Mouse (Mus musculus): Measurements from ENCODE around the gene Vwa2. TPM values are rescaled to one million over a fixed set of nuclear protein-coding genes. Genes with fewer than 3 reads are reported as not detected.

Gene Vwa2
- polyA plus RNA-seq, 1 experiment from 2014 or later, result 0.25 TPM

DNA sequence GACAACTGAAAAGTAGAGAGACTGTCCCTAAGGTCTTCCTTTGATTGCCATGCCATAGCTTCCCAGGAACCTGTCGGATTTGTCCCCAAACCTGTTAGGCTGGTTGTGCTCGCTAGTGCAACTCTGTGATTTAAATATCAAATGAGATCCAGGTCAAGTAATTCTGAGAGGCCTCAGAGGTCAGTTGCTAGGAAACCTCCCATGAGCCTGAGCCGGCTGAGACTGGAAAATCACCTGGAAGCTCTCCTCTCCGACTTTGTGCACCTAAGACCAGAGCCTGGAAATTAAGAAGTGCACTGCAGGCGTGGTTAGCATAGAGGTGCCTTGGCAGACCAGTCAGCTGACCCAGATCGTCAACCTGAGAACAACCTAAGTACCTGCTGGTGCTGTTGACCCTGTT, 41.0 kb downstream of the Vwa2 start:
- Histone ChIP-seq H3K36me3 (ENCODE audit: control insufficient read depth, insufficient read depth) (no peaks in the 10 kb centered on the region), H3K9me3 (replicated peaks; ENCODE audit: control insufficient read depth, low read length) (peaks cover 4% of the 10 kb centered on the region; the same call in 1 of the 2 replicates), H3K9ac (ENCODE audit: low read length) (no peak overlapping the region), H3K4me3 (ENCODE audit: low read length) (no peak overlapping the region), H3K27me3 (ENCODE audit: control insufficient read depth, insufficient read depth, low read length) (no peaks in the 10 kb centered on the region), H3K4me1 (ENCODE audit: control insufficient read depth, insufficient read depth, low read length) (no peaks in the 10 kb centered on the region), H3K27ac (ENCODE audit: low read length) (no peak overlapping the region), H3K4me2 (ENCODE audit: low read depth, low read length) (no peak overlapping the region)
- ATAC-seq (replicated peaks; ENCODE audit: extremely low read depth, insufficient read depth, low FRiP score), result no peak
- WGBS, result 60% methylated on average over 6 of the region's 6 CpGs

DNA sequence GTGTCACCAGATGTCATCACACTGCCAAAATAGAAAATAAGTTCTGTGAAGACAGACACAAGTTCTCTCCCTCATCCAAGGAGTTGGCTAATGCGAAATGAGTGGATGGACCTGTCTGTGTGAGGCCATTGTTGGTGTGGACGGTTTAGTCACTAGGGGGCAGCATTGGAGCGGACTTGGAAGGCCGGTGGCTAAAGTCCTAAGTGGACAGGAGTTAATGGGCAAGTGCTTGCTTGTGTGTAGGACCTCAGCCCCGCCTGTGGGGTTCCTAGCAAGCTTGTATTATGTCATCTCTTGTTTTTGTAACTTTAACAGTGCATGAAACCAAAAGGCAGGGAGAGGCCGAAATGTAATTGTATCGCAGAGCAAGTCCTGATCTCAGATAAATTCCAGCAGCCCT, 45.6 kb downstream of the Vwa2 start:
- no peaks in the 10 kb centered on the region for H3K27me3 ChIP-seq (ENCODE audit: control insufficient read depth, insufficient read depth, low read length)
- H3K9ac ChIP-seq (ENCODE audit: low read length), result no peak overlapping the region
- no peaks in the 10 kb centered on the region for H3K36me3 ChIP-seq (ENCODE audit: control insufficient read depth, insufficient read depth)
- peaks cover 2% of the 10 kb centered on the region; the same call in 1 of the 2 replicates for H3K9me3 ChIP-seq (replicated peaks; ENCODE audit: control insufficient read depth, low read length)
- H3K27ac ChIP-seq (ENCODE audit: low read length), result no peak overlapping the region
- H3K4me1 ChIP-seq (ENCODE audit: control insufficient read depth, insufficient read depth, low read length), result no peaks in the 10 kb centered on the region
- ATAC-seq (replicated peaks; ENCODE audit: extremely low read depth, insufficient read depth, low FRiP score), result peak; percentile 85
- no peak overlapping the region for H3K4me2 ChIP-seq (ENCODE audit: low read depth, low read length)
- 20% methylated on average over 7 of the region's 7 CpGs for WGBS
- H3K4me3 ChIP-seq (ENCODE audit: low read length), result no peak overlapping the region

DNA sequence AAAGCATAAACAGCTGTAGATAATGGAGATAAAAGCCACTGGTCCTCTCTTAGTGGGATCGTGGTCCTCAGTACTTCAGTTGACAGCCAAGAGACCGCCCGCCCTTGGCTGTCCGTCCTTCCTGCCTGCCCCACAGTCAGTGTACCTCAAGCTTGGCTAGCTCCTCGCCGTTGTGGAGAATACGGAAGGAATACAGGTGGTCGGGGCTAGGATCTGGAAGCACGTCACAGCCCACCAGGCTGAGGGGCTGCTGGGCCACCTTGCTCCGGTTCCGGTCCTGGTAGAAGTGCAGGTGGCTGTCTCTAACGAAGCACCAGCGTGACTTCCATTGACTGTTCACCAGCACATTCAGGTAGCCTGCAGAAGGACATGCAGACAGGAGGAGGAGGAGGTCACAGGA, 46.2 kb downstream of the Vwa2 start:
- ATAC-seq (replicated peaks; ENCODE audit: extremely low read depth, insufficient read depth, low FRiP score), result no peak
- Histone ChIP-seq H3K36me3 (ENCODE audit: control insufficient read depth, insufficient read depth) (no peaks in the 10 kb centered on the region), H3K27me3 (ENCODE audit: control insufficient read depth, insufficient read depth, low read length) (no peaks in the 10 kb centered on the region), H3K4me1 (ENCODE audit: control insufficient read depth, insufficient read depth, low read length) (no peaks in the 10 kb centered on the region), H3K4me3 (ENCODE audit: low read length) (no peak overlapping the region), H3K9me3 (replicated peaks; ENCODE audit: control insufficient read depth, low read length) (no peaks in the 10 kb centered on the region), H3K4me2 (ENCODE audit: low read depth, low read length) (no peak overlapping the region), H3K9ac (ENCODE audit: low read length) (no peak overlapping the region), H3K27ac (ENCODE audit: low read length) (no peak overlapping the region)
- WGBS, result 87% methylated on average over 13 of the region's 13 CpGs

DNA sequence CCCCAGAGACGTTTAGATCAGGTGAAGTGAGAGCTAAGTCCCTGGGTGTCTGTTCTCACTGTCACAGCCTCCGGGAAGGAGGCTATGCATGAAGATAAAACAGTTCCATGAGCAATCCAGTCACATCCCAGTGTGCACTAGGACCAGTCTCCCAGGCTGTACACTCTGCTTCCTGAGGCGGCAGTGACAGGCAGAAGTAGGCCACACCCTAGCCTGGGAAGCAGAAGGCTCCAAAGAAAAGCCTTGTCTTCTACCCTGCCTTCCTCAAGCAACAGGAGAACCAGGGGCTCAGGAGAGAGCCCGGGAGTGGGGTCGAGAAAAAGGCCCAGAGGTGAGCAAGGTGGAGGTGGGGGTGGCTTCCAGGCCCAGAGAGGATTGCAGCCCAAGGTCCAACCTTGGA, 47.7 kb downstream of the Vwa2 start:
- no peak for ATAC-seq (replicated peaks; ENCODE audit: extremely low read depth, insufficient read depth, low FRiP score)
- H3K4me2 ChIP-seq (ENCODE audit: low read depth, low read length), result no peak overlapping the region
- whole genome bisulfite sequencing, result 51% methylated on average over 5 of the region's 5 CpGs
- H3K9me3 ChIP-seq (replicated peaks; ENCODE audit: control insufficient read depth, low read length), result no peaks in the 10 kb centered on the region
- H3K27me3 ChIP-seq (ENCODE audit: control insufficient read depth, insufficient read depth, low read length), result no peaks in the 10 kb centered on the region
- no peak overlapping the region for H3K27ac ChIP-seq (ENCODE audit: low read length)
- H3K9ac ChIP-seq (ENCODE audit: low read length), result no peak overlapping the region
- no peaks in the 10 kb centered on the region for H3K4me1 ChIP-seq (ENCODE audit: control insufficient read depth, insufficient read depth, low read length)
- no peak overlapping the region for H3K4me3 ChIP-seq (ENCODE audit: low read length)
- no peaks in the 10 kb centered on the region for H3K36me3 ChIP-seq (ENCODE audit: control insufficient read depth, insufficient read depth)

DNA sequence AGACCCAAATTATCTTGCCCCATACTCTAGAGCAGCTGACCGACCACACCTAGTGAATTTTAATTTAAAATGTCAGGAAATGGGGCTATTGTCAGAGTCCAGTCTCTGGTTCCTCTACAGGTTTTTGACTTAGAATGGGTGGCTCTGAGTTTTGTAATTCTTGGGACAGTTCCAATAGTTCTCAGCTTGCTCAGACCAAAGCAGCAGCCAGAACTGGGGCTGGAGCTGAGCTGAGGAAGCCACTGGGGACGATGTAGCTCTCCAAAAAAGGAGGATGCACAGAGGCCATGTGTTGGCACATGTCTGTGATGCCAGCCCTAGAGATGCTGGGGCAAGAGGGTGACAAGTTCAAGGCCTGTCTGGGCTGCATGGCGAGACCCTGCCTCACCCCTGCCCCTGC, 55.3 kb downstream of the Vwa2 start:
- 50% methylated on average over 3 of the region's 3 CpGs for WGBS
- no peak; the same call in 1 of the 2 replicates for ATAC-seq (replicated peaks; ENCODE audit: extremely low read depth, insufficient read depth, low FRiP score)
- Histone ChIP-seq H3K9ac (ENCODE audit: low read length) (no peak overlapping the region), H3K36me3 (ENCODE audit: control insufficient read depth, insufficient read depth) (no peaks in the 10 kb centered on the region), H3K9me3 (replicated peaks; ENCODE audit: control insufficient read depth, low read length) (no peaks in the 10 kb centered on the region), H3K4me3 (ENCODE audit: low read length) (no peak overlapping the region), H3K27me3 (ENCODE audit: control insufficient read depth, insufficient read depth, low read length) (no peaks in the 10 kb centered on the region), H3K4me1 (ENCODE audit: control insufficient read depth, insufficient read depth, low read length) (no peaks in the 10 kb centered on the region), H3K27ac (ENCODE audit: low read length) (no peak overlapping the region), H3K4me2 (ENCODE audit: low read depth, low read length) (no peak overlapping the region)

DNA sequence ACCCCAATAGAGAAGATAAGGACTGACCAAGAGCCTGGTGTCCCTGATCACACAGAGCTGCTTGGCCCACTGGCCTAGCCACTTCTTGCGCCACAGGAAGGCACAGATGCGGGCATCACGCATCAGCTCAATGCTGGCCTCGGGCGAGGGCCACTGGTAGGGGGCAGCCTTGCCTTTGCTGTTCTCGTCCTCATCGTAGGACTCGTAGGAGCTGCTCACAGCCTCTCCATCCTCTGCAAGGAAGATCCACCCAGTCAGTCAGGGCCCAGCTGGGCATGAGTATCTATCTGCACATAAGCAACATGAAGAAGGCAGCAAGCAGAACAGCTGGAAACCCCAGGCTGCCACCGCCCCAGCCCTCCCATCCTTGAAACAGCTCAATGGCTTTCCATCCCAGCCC, 56.0 kb downstream of the Vwa2 start:
- no peaks in the 10 kb centered on the region for H3K9me3 ChIP-seq (replicated peaks; ENCODE audit: control insufficient read depth, low read length)
- H3K27ac ChIP-seq (ENCODE audit: low read length), result no peak overlapping the region
- no peaks in the 10 kb centered on the region for H3K4me1 ChIP-seq (ENCODE audit: control insufficient read depth, insufficient read depth, low read length)
- 72% methylated on average over 9 of the region's 9 CpGs for WGBS
- H3K9ac ChIP-seq (ENCODE audit: low read length), result no peak overlapping the region
- no peaks in the 10 kb centered on the region for H3K27me3 ChIP-seq (ENCODE audit: control insufficient read depth, insufficient read depth, low read length)
- no peak for ATAC-seq (replicated peaks; ENCODE audit: extremely low read depth, insufficient read depth, low FRiP score)
- no peak overlapping the region for H3K4me2 ChIP-seq (ENCODE audit: low read depth, low read length)
- no peak overlapping the region for H3K4me3 ChIP-seq (ENCODE audit: low read length)
- H3K36me3 ChIP-seq (ENCODE audit: control insufficient read depth, insufficient read depth), result no peaks in the 10 kb centered on the region

DNA sequence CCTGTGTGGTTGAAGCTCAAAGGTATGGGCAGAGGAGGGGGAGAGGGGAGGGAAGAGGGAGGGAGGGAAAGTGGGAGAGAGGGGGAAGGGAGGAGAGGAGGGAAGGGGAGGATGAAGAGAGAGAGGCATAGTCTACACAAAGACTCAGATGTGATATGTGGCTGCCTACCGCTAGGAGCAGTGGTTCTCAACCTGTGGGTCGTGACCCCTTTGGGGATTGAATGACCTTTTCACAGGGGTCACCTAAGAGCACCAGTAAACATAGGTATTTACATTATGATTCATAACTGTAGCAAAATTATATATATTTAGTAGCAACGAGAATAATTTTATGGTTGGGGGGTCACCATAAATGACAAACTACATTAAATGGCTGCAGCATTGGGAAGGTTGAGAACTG, 59.8 kb downstream of the Vwa2 start:
- H3K27me3 ChIP-seq (ENCODE audit: control insufficient read depth, insufficient read depth, low read length), result no peaks in the 10 kb centered on the region
- no peak overlapping the region for H3K27ac ChIP-seq (ENCODE audit: low read length)
- no peak overlapping the region for H3K4me3 ChIP-seq (ENCODE audit: low read length)
- H3K36me3 ChIP-seq (ENCODE audit: control insufficient read depth, insufficient read depth), result no peaks in the 10 kb centered on the region
- 75% methylated on average over 3 of the region's 3 CpGs for WGBS
- H3K4me1 ChIP-seq (ENCODE audit: control insufficient read depth, insufficient read depth, low read length), result no peaks in the 10 kb centered on the region
- ATAC-seq (replicated peaks; ENCODE audit: extremely low read depth, insufficient read depth, low FRiP score), result no peak
- 0 out of 2 replicates have a peak, but pooled peaks cover 2% of the 10 kb centered on the region for H3K9me3 ChIP-seq (replicated peaks; ENCODE audit: control insufficient read depth, low read length)
- no peak overlapping the region for H3K4me2 ChIP-seq (ENCODE audit: low read depth, low read length)
- no peak overlapping the region for H3K9ac ChIP-seq (ENCODE audit: low read length)

DNA sequence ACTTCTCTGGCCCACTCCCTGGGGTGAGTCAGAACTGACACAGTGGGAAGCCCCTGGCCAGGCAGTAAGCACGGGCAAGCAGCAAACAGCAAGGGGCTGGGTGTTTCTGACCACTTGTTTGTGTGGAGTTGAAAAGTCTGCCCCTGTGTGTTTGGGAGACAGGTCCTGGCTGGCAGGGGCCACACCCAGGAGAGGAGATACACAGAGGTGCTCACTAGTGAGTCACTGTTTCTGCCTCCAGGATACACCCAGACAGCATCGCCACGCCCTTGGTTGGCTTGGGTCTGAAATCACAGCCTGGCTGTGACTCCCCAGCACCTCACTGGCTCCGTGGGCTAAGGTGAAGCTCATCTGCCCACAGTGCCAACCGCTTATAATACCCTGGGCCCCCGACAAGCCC, 61.1 kb downstream of the Vwa2 start:
- no peak for ATAC-seq (replicated peaks; ENCODE audit: extremely low read depth, insufficient read depth, low FRiP score)
- no peak overlapping the region for H3K4me2 ChIP-seq (ENCODE audit: low read depth, low read length)
- H3K9ac ChIP-seq (ENCODE audit: low read length), result no peak overlapping the region
- no peak overlapping the region for H3K27ac ChIP-seq (ENCODE audit: low read length)
- WGBS, result 84% methylated on average over 6 of the region's 6 CpGs
- H3K4me1 ChIP-seq (ENCODE audit: control insufficient read depth, insufficient read depth, low read length), result 0 out of 2 replicates have a peak, but pooled peaks cover 2% of the 10 kb centered on the region
- H3K36me3 ChIP-seq (ENCODE audit: control insufficient read depth, insufficient read depth), result no peaks in the 10 kb centered on the region
- no peak overlapping the region for H3K4me3 ChIP-seq (ENCODE audit: low read length)
- no peaks in the 10 kb centered on the region for H3K27me3 ChIP-seq (ENCODE audit: control insufficient read depth, insufficient read depth, low read length)
- H3K9me3 ChIP-seq (replicated peaks; ENCODE audit: control insufficient read depth, low read length), result 0 out of 2 replicates have a peak, but pooled peaks cover 2% of the 10 kb centered on the region

DNA sequence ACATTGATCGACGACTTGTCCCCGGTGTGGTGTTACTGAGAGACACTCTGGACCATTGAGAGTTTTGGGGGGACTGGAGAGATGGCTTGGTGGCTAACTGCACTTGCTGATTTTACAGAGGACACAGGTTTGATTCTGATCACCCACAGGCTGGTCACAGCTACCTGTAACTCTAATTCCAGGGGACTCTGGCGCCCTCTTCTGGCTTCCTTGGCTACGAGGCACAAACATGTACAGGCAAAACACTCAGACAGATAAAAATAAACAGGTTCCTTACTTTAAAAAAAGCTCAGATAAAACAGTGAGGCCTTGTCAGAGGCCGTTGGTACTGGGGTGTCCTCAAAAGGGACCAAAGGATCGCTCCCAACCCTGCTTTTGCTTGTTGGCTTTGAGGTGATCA, 61.7 kb downstream of the Vwa2 start:
- no peak for ATAC-seq (replicated peaks; ENCODE audit: extremely low read depth, insufficient read depth, low FRiP score)
- Histone ChIP-seq H3K4me3 (ENCODE audit: low read length) (no peak overlapping the region), H3K27me3 (ENCODE audit: control insufficient read depth, insufficient read depth, low read length) (no peaks in the 10 kb centered on the region), H3K27ac (ENCODE audit: low read length) (no peak overlapping the region), H3K36me3 (ENCODE audit: control insufficient read depth, insufficient read depth) (no peaks in the 10 kb centered on the region), H3K9me3 (replicated peaks; ENCODE audit: control insufficient read depth, low read length) (0 out of 2 replicates have a peak, but pooled peaks cover 2% of the 10 kb centered on the region), H3K9ac (ENCODE audit: low read length) (no peak overlapping the region), H3K4me1 (ENCODE audit: control insufficient read depth, insufficient read depth, low read length) (0 out of 2 replicates have a peak, but pooled peaks cover 2% of the 10 kb centered on the region), H3K4me2 (ENCODE audit: low read depth, low read length) (no peak overlapping the region)
- WGBS, result 82% methylated on average over 7 of the region's 7 CpGs

Data from heart, embryonic 16.5 days (tissue).